Mouse (Mus musculus): ENCODE measurements around the gene Mmp24. TPM values are rescaled to one million over a fixed set of nuclear protein-coding genes. Genes with fewer than 3 reads are reported as not detected.

The Mmp24 gene
- polyA plus RNA-seq, 1 experiment from 2014 or later: 0.08 TPM

DNA sequence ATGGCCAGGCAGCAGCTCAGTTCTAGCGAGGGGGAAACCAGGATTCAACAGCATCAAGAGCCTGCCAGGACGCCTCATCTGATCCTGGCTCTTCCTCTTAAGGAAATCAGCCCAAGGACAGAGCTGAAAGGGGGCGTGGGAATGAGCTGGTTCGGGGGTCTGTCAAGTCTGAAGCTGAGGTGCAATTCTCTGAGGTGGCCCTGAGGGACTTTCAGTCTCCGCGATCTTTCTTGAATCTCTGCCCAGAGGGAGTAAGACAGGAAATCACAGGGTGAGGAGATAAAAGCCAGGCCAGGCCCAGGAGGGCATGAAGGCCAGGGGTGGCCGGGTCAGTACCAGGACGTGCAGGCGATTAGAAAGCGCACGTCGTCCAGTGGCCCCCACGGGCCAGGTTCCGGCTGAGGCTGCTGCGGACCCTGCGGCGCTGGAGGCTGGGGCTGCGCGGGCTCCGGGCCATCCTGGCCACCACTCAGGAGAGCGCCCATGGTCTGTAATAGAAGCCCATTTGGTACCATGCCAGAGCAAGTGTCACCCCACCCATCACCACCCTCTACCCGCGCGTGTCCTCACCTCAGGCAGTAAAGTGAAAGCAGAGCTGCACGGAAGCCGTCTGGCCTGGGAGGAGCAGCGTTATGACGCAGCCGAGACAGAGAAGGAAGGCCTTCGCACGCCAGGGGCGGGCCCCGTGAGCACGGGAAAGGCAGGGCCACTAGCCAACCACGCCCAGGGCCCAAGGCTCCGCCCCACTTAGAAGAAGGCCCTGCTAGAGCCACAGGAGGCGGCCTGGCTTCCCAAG is 43.7 kb downstream of the Mmp24 start:
- Histone ChIP-seq H3K36me3 (ENCODE audit: insufficient read depth, low read length) (peaks cover 22% of the 10 kb centered on the region), H3K27me3 (ENCODE audit: insufficient read depth, low read length) (no peaks in the 10 kb centered on the region), H3K27ac (peak overlapping the region; percentile 84), H3K9me3 (replicated peaks; ENCODE audit: low read length) (no peaks in the 10 kb centered on the region), H3K4me2 (ENCODE audit: low read length) (peak overlapping the region; percentile 96), H3K9ac (ENCODE audit: low read depth, low read length) (peak overlapping the region; percentile 81), H3K4me1 (replicated peaks; ENCODE audit: insufficient read depth, low read length) (peaks cover 3% of the 10 kb centered on the region; the same call in 1 of the 2 replicates), H3K4me3 (replicated peaks; ENCODE audit: low read depth, low read length) (peak overlapping the region; percentile 76)
- TF ChIP-seq CTCF (IDR thresholded peaks at IDR 0.05; ENCODE audit: low read depth): no peak
- WGBS: 1% methylated on average over 37 of the region's 37 CpGs
- ATAC-seq (replicated peaks; ENCODE audit: low FRiP score, low read depth): peak; percentile 92
- DNase-seq (ENCODE audit: low spot score): peak; percentile 97

DNA sequence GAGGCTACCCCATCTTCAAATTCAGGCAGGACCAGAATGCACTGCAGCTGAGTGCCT is 44.1 kb downstream of the Mmp24 start, which contains the start of gene BC029722:
Gene BC029722 (minus strand): TSS at position 35 of the 57 bp plus-strand sequence.
- Histone ChIP-seq H3K36me3 (ENCODE audit: insufficient read depth, low read length) (peaks cover 22% of the 10 kb centered on the region), H3K4me2 (ENCODE audit: low read length) (peak within 1 kb of the TSS; percentile 96), H3K9me3 (replicated peaks; ENCODE audit: low read length) (no peaks in the 10 kb centered on the region), H3K4me1 (replicated peaks; ENCODE audit: insufficient read depth, low read length) (peaks cover 3% of the 10 kb centered on the region; the same call in 1 of the 2 replicates), H3K27ac (peak within 1 kb of the TSS; percentile 84), H3K9ac (ENCODE audit: low read depth, low read length) (peak within 1 kb of the TSS; percentile 81), H3K27me3 (ENCODE audit: insufficient read depth, low read length) (no peaks in the 10 kb centered on the region), H3K4me3 (replicated peaks; ENCODE audit: low read depth, low read length) (peak within 1 kb of the TSS; percentile 76)
- DNase-seq (ENCODE audit: low spot score) (no peak), ATAC-seq (replicated peaks; ENCODE audit: low FRiP score, low read depth) (no peak)
- no peak for TF ChIP-seq CTCF (IDR thresholded peaks at IDR 0.05; ENCODE audit: low read depth)

DNA sequence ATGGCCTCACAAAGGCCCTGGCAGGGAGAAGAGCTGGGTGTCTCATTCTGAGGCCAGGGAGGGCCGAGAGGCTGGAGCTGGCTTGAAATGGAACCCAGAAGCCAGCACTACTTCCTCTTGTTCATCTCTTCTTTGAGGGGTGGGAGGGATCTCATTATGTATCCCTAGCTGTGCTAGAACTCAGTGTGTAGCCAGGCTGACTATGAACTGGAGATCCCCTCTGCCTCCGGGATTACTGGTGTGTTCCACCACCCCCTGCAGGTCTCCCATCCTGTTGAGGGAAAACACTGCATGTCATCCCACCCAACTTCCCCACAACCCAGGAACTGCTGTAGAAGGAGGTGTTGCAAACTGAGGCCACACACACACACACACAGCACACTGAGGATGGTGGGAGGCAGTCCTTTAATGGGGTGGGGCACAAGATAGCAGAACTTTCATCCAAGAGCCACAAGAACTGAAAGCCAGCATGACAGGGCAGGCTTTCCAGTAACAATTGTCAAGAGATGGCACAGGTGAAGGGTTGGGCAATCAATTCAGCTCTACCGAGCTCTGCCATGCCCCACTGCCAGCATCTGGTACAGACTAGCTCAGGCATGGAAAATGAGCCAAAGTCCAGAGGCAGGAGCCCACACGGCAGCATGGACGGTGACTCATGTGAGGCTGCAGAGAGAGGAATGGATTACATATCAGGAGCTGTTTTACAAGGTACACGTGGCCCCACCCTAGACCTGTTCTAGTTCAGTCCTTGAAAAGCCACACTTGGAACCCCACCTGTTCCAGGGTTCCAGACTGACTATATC is 44.5 kb downstream of the Mmp24 start:
- Histone ChIP-seq H3K9me3 (replicated peaks; ENCODE audit: low read length) (no peaks in the 10 kb centered on the region), H3K4me1 (replicated peaks; ENCODE audit: insufficient read depth, low read length) (peaks cover 3% of the 10 kb centered on the region; the same call in 1 of the 2 replicates), H3K4me3 (replicated peaks; ENCODE audit: low read depth, low read length) (peak overlapping the region; percentile 76), H3K27ac (peak overlapping the region; percentile 84), H3K4me2 (ENCODE audit: low read length) (peak overlapping the region; percentile 96), H3K9ac (ENCODE audit: low read depth, low read length) (0 out of 2 replicates have a peak overlapping the region, but pooled peaks have one; percentile 36), H3K27me3 (ENCODE audit: insufficient read depth, low read length) (no peaks in the 10 kb centered on the region), H3K36me3 (ENCODE audit: insufficient read depth, low read length) (peaks cover 22% of the 10 kb centered on the region)
- 49% methylated on average over 6 of the region's 6 CpGs for WGBS
- ATAC-seq (replicated peaks; ENCODE audit: low FRiP score, low read depth): peak; percentile 79
- peak; percentile 33 for DNase-seq (ENCODE audit: low spot score)
- no peak for TF ChIP-seq CTCF (IDR thresholded peaks at IDR 0.05; ENCODE audit: low read depth)

GRCm38 (mm10) chr2:155820779-155821178 is 45.6 kb downstream of the Mmp24 start:
- H3K9ac ChIP-seq (ENCODE audit: low read depth, low read length): no peak overlapping the region
- WGBS: 84% methylated on average over 5 of the region's 5 CpGs
- no peak overlapping the region for H3K4me3 ChIP-seq (replicated peaks; ENCODE audit: low read depth, low read length)
- no peak for ATAC-seq (replicated peaks; ENCODE audit: low FRiP score, low read depth)
- H3K27ac ChIP-seq: peak overlapping the region; percentile 84; the same call in 1 of the 2 replicates
- no peak for TF ChIP-seq CTCF (IDR thresholded peaks at IDR 0.05; ENCODE audit: low read depth)
- H3K4me2 ChIP-seq (ENCODE audit: low read length): no peak overlapping the region
- H3K9me3 ChIP-seq (replicated peaks; ENCODE audit: low read length): no peaks in the 10 kb centered on the region
- no peak for DNase-seq (ENCODE audit: low spot score)
- H3K4me1 ChIP-seq (replicated peaks; ENCODE audit: insufficient read depth, low read length): peaks cover 3% of the 10 kb centered on the region; the same call in 1 of the 2 replicates
- H3K36me3 ChIP-seq (ENCODE audit: insufficient read depth, low read length): peaks cover 22% of the 10 kb centered on the region
- no peaks in the 10 kb centered on the region for H3K27me3 ChIP-seq (ENCODE audit: insufficient read depth, low read length)

- no peaks in the 10 kb centered on the region for H3K9me3 ChIP-seq (replicated peaks; ENCODE audit: low read length)
- no peak for TF ChIP-seq CTCF (IDR thresholded peaks at IDR 0.05; ENCODE audit: low read depth)
- H3K36me3 ChIP-seq (ENCODE audit: insufficient read depth, low read length): peaks cover 22% of the 10 kb centered on the region
- H3K4me3 ChIP-seq (replicated peaks; ENCODE audit: low read depth, low read length): no peak overlapping the region
- H3K4me2 ChIP-seq (ENCODE audit: low read length): no peak overlapping the region
- ATAC-seq (replicated peaks; ENCODE audit: low FRiP score, low read depth) (no peak), DNase-seq (ENCODE audit: low spot score) (no peak)
- 94% methylated on average over 8 of the region's 8 CpGs for WGBS
- H3K9ac ChIP-seq (ENCODE audit: low read depth, low read length): no peak overlapping the region
- H3K27ac ChIP-seq: no peak overlapping the region
- no peaks in the 10 kb centered on the region for H3K27me3 ChIP-seq (ENCODE audit: insufficient read depth, low read length)
- peaks cover 6% of the 10 kb centered on the region; the same call in 1 of the 2 replicates for H3K4me1 ChIP-seq (replicated peaks; ENCODE audit: insufficient read depth, low read length)
Measured at GRCm38 (mm10) chr2:155823722-155824121, 48.6 kb downstream of the Mmp24 start.

- H3K4me3 ChIP-seq (replicated peaks; ENCODE audit: low read depth, low read length): peak overlapping the region; percentile 72
- under 1% methylated on average over 52 of the region's 52 CpGs for WGBS
- peak overlapping the region; percentile 74 for H3K4me2 ChIP-seq (ENCODE audit: low read length)
- H3K36me3 ChIP-seq (ENCODE audit: insufficient read depth, low read length): peaks cover 12% of the 10 kb centered on the region
- H3K9ac ChIP-seq (ENCODE audit: low read depth, low read length): peak overlapping the region; percentile 79
- no peaks in the 10 kb centered on the region for H3K9me3 ChIP-seq (replicated peaks; ENCODE audit: low read length)
- TF ChIP-seq CTCF (IDR thresholded peaks at IDR 0.05; ENCODE audit: low read depth): no peak
- peaks cover 6% of the 10 kb centered on the region; the same call in 1 of the 2 replicates for H3K4me1 ChIP-seq (replicated peaks; ENCODE audit: insufficient read depth, low read length)
- H3K27me3 ChIP-seq (ENCODE audit: insufficient read depth, low read length): no peaks in the 10 kb centered on the region
- peak overlapping the region; percentile 95 for H3K27ac ChIP-seq
- peak; percentile 23; the same call in 1 of the 2 replicates for ATAC-seq (replicated peaks; ENCODE audit: low FRiP score, low read depth)
- peak; percentile 26 for DNase-seq (ENCODE audit: low spot score)
Measured at GRCm38 (mm10) chr2:155825904-155826629, 50.9 kb downstream of the Mmp24 start.
